Mouse (Mus musculus): Measurements from ENCODE around the gene Cog3.
A peak's percentile ranks its signal among the peaks of the same experiment; 100 is the strongest.
"Not testable (repeated sequence)": the region's sequence is repeated elsewhere in the genome, so short reads cannot be mapped to it uniquely, and the experiment has no call there.

Gene Cog3

GRCm38 (mm10) chr14:75753991-75754817 is at the start of gene Cog3:
Cog3 (minus strand) TSS chr14:75754517.
- peak; percentile 98 for DNase-seq

GRCm38 (mm10) chr14:75797769-75798386 is 43.6 kb upstream of the Cog3 start:
- DNase-seq = no peak

- no peak for DNase-seq
Observed at GRCm38 (mm10) chr14:75795918-75796317, 41.6 kb upstream of the Cog3 start.

GRCm38 (mm10) chr14:75794726-75795125 is 40.4 kb upstream of the Cog3 start:
- DNase-seq = no peak

- DNase-seq = no peak
Observed at GRCm38 (mm10) chr14:75794324-75794723, 40.0 kb upstream of the Cog3 start.

GRCm38 (mm10) chr14:75793110-75793509 is 38.8 kb upstream of the Cog3 start:
- no peak for DNase-seq

GRCm38 (mm10) chr14:75791372-75791771 is 37.1 kb upstream of the Cog3 start:
- DNase-seq = no peak

GRCm38 (mm10) chr14:75790411-75790996 is 36.2 kb upstream of the Cog3 start:
- no peak for DNase-seq

GRCm38 (mm10) chr14:75789291-75789690 is 35.0 kb upstream of the Cog3 start:
- no peak for DNase-seq

GRCm38 (mm10) chr14:75787794-75788175 is 33.5 kb upstream of the Cog3 start:
- no peak for DNase-seq

- peak; percentile 98 for DNase-seq
Observed at GRCm38 (mm10) chr14:75786868-75787793, 32.8 kb upstream of the Cog3 start, which contains the start of gene Slc25a30. Slc25a30 (minus strand) TSS chr14:75787037.

GRCm38 (mm10) chr14:75786424-75786867 is 32.1 kb upstream of the Cog3 start:
- peak; percentile 77 for DNase-seq

- no peak for DNase-seq
Observed at GRCm38 (mm10) chr14:75779913-75780312, 25.6 kb upstream of the Cog3 start.

GRCm38 (mm10) chr14:75776637-75777036 is 22.3 kb upstream of the Cog3 start:
- DNase-seq = no peak

GRCm38 (mm10) chr14:75773431-75773830 is 19.1 kb upstream of the Cog3 start:
- no peak for DNase-seq

GRCm38 (mm10) chr14:75772407-75772806 is 18.1 kb upstream of the Cog3 start:
- not testable (repeated sequence) for DNase-seq

- no peak for DNase-seq
Observed at GRCm38 (mm10) chr14:75771101-75771501, 16.8 kb upstream of the Cog3 start.

- peak; percentile 59 for DNase-seq
Observed at GRCm38 (mm10) chr14:75769334-75769733, 15.0 kb upstream of the Cog3 start.

- DNase-seq = no peak
Observed at GRCm38 (mm10) chr14:75768275-75768608, 13.9 kb upstream of the Cog3 start.

- DNase-seq = peak; percentile 78
Observed at GRCm38 (mm10) chr14:75767492-75768274, 13.4 kb upstream of the Cog3 start.

GRCm38 (mm10) chr14:75761028-75761805 is 6.9 kb upstream of the Cog3 start:
- peak; percentile 58 for DNase-seq
